Mouse (Mus musculus) kidney, embryonic 16.5 days (tissue): ENCODE results near the gene Cxcr5. TPM values are rescaled to one million over a fixed set of nuclear protein-coding genes. Genes with fewer than 3 reads are reported as not detected.

Source experiments
- ATAC-seq: fragments of 200-750 bp; cut with Nextera tagmentation; 2 replicates; pipeline ENCODE4 v1.8.0; 2017; ENCODE audit warnings: moderate TSS enrichment; ENCODE audit not compliant: low FRiP score, low TSS enrichment
- H3K27ac ChIP-seq: fragments of 300-500 bp; sonication (generic); 2 replicates; pipeline ENCODE4 v1.5.1; 2014; ENCODE audit warnings: low read length
- H3K27me3 ChIP-seq: fragments of 300-500 bp; sonication (generic); 2 replicates; pipeline ENCODE4 v1.6.1; 2014; ENCODE audit warnings: low read length, control low read depth, mixed read lengths; ENCODE audit not compliant: insufficient read depth
- H3K36me3 ChIP-seq: fragments of 300-500 bp; sonication (generic); 2 replicates; pipeline ENCODE4 v1.6.1; 2014; ENCODE audit warnings: low read length, control low read depth, mixed read lengths; ENCODE audit not compliant: insufficient read depth
- H3K4me1 ChIP-seq: fragments of 300-500 bp; sonication (generic); 2 replicates; pipeline ENCODE4 v1.6.1; 2014; ENCODE audit warnings: low read length, control low read depth, mixed read lengths; ENCODE audit not compliant: insufficient read depth
- H3K4me2 ChIP-seq: fragments of 300-500 bp; sonication (generic); replicated peaks from 2 replicates; pipeline ENCODE4 v1.6.1; 2014; ENCODE audit warnings: low read depth, low read length
- H3K4me3 ChIP-seq: fragments of 300-500 bp; sonication (generic); 2 replicates; pipeline ENCODE4 v1.5.1; 2014; ENCODE audit warnings: mild to moderate bottlenecking, low read length
- H3K9ac ChIP-seq: fragments of 300-500 bp; sonication (generic); replicated peaks from 2 replicates; pipeline ENCODE4 v1.6.1; 2014; ENCODE audit warnings: low read length
- H3K9me3 ChIP-seq: fragments of 300-500 bp; sonication (generic); 2 replicates; pipeline ENCODE4 v1.6.1; 2016; ENCODE audit warnings: low read length, control low read depth
- WGBS: fragments of 180-500 bp; shearing (Covaris S2); extraction: QIAGEN DNeasy Blood & Tissue Kit; methylation state at CpG from one replicate; pipeline ENCODE4 v1.1.7; 2014; 5-methylcytosine and 5-hydroxymethylcytosine counted together
- polyA plus RNA-seq: library from polyadenylated mRNA; unstranded; fragments of >200 nt; fragmentation: Nextera tagmentation; extraction: Ambion mirVana; gene quantifications from 2 replicates; pipeline ENCODE4 v1.2.1, GENCODE M21; 2015

Cxcr5 gene
- polyA plus RNA-seq, 1 experiment from 2014 or later: 0.11 TPM

DNA sequence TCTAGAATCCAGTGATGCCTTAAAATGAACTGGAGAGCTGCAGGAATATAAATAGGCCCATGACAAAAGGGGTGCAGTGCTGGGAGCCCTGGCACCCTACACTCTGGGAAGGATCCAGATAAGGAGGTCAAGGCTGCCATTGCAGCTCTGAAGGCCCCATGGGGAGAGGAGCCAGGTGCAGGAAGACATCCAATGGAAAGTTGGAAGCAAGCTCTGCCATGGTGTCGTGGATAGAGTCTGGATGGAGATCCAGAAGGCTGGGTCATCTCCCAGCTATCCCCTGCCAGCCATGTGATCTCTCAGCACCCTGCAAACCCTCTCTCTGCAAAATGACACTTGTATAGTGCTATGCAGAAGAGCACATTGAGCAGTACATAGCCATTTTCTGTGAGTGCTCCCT lies 87.3 kb downstream of the Cxcr5 start:
- H3K4me3 ChIP-seq: no peak overlapping the region
- no peaks in the 10 kb centered on the region for H3K36me3 ChIP-seq
- H3K27ac ChIP-seq: no peak overlapping the region
- H3K4me2 ChIP-seq: no peak overlapping the region
- no peak for ATAC-seq
- H3K9me3 ChIP-seq: no peaks in the 10 kb centered on the region
- H3K27me3 ChIP-seq: no peaks in the 10 kb centered on the region
- H3K4me1 ChIP-seq: peaks cover 10% of the 10 kb centered on the region
- no peak overlapping the region for H3K9ac ChIP-seq
- WGBS: 57% methylated on average over 1 of the region's 1 CpGs

- Histone ChIP-seq H3K4me1 (peaks cover 9% of the 10 kb centered on the region), H3K36me3 (no peaks in the 10 kb centered on the region), H3K9me3 (no peaks in the 10 kb centered on the region), H3K27ac (no peak overlapping the region), H3K27me3 (no peaks in the 10 kb centered on the region), H3K9ac (no peak overlapping the region), H3K4me3 (no peak overlapping the region), H3K4me2 (no peak overlapping the region)
- WGBS: 58% methylated on average over 3 of the region's 3 CpGs
- ATAC-seq: no peak
These were observed 88.5 kb downstream of the Cxcr5 start for GRCm38 (mm10) chr9:44473184-44473583.

DNA sequence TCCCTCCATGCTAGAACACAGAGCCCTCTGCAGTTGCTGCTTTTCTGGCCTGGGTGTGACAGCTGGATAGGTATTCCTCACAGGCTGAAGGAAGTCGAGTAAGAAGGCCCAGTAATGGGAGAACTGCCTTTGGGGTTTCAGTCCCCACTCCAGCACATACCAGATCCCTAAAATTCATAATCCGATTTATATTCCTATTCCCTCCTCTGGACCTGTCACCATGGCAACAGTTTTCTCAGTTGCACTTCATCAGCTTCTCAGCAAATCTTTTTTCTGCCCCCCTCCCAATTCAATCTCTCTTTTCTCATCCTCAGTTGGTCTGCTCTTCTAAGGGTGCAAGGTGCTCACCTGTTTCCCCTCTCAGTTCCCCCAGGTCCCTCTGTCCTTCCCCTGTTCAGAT lies 92.9 kb downstream of the Cxcr5 start:
- Histone ChIP-seq H3K27ac (no peak overlapping the region), H3K4me2 (no peak overlapping the region), H3K36me3 (no peaks in the 10 kb centered on the region), H3K27me3 (no peaks in the 10 kb centered on the region), H3K4me1 (no peaks in the 10 kb centered on the region), H3K9me3 (no peaks in the 10 kb centered on the region), H3K9ac (no peak overlapping the region), H3K4me3 (no peak overlapping the region)
- ATAC-seq: no peak
- WGBS: 48% methylated on average over 2 of the region's 2 CpGs

DNA sequence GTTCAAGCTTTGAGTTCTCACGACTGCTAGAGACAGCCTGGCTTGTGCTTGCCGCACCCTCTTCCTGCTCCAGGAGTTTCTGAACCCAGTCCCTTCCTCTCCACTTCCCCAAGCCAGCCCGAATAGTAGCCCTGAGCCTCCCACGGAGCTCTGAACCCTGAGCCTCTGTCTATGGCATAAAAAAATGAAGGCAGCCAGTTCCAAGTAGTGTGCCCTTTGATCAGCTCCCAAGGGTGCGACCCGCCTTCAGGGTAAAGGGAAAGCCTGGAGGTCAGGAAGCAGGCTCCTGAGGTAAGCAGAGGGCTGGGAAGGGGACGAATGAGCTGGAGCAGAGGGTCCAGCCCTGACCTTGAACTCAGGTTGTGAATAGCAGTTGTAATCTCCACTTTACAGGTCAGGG lies 93.5 kb downstream of the Cxcr5 start:
- Histone ChIP-seq H3K27me3 (no peaks in the 10 kb centered on the region), H3K9ac (no peak overlapping the region), H3K4me3 (no peak overlapping the region), H3K9me3 (no peaks in the 10 kb centered on the region), H3K36me3 (no peaks in the 10 kb centered on the region), H3K27ac (no peak overlapping the region), H3K4me2 (no peak overlapping the region), H3K4me1 (no peaks in the 10 kb centered on the region)
- 43% methylated on average over 7 of the region's 7 CpGs for WGBS
- no peak for ATAC-seq

GRCm38 (mm10) chr9:44461950-44462349 lies 99.7 kb downstream of the Cxcr5 start:
- Histone ChIP-seq H3K4me3 (no peak overlapping the region), H3K36me3 (no peaks in the 10 kb centered on the region), H3K9me3 (no peaks in the 10 kb centered on the region), H3K4me1 (0 out of 2 replicates have a peak, but pooled peaks cover 2% of the 10 kb centered on the region), H3K27me3 (0 out of 2 replicates have a peak, but pooled peaks cover 5% of the 10 kb centered on the region), H3K9ac (no peak overlapping the region), H3K4me2 (no peak overlapping the region), H3K27ac (no peak overlapping the region)
- no peak for ATAC-seq
- WGBS: 79% methylated on average over 5 of the region's 5 CpGs

Other genes with a start within 250 kb of the Cxcr5 start
- 11.6 and 14.3 TPM in 2 replicates for gene C2cd2l, start 241.6 kb downstream of the Cxcr5 start, polyA plus RNA-seq
- 45.4 and 53.9 TPM in 2 replicates for gene Dpagt1, start 235.9 kb downstream of the Cxcr5 start, polyA plus RNA-seq
- 353 and 432 TPM in 2 replicates for gene H2afx, start 227.2 kb downstream of the Cxcr5 start, polyA plus RNA-seq
- gene Hmbs, start 217.6 kb downstream of the Cxcr5 start, polyA plus RNA-seq: 133 and 137 TPM in 2 replicates
- 38.5 and 40.0 TPM in 2 replicates for gene Vps11, start 200.2 kb downstream of the Cxcr5 start, polyA plus RNA-seq
- gene Hyou1, start 182.4 kb downstream of the Cxcr5 start, polyA plus RNA-seq: 48.0 and 51.2 TPM in 2 replicates
- 67.3 and 74.4 TPM in 2 replicates for gene Slc37a4, start 165.0 kb downstream of the Cxcr5 start, polyA plus RNA-seq
- 1,444 and 1,489 TPM in 2 replicates for gene Rps25, start 154.7 kb downstream of the Cxcr5 start, polyA plus RNA-seq
- gene Trappc4, start 154.3 kb downstream of the Cxcr5 start, polyA plus RNA-seq: 138 TPM in 2 replicates
- gene Ccdc84, start 143.3 kb downstream of the Cxcr5 start, polyA plus RNA-seq: 26.0 and 31.6 TPM in 2 replicates
- not detected in 2 replicates for gene Foxr1, start 120.7 kb downstream of the Cxcr5 start, polyA plus RNA-seq
- gene Upk2, start 106.9 kb downstream of the Cxcr5 start, polyA plus RNA-seq: 3.4 and 7.6 TPM in 2 replicates
- 11.3 and 12.4 TPM in 2 replicates for gene Bcl9l, start 79.1 kb downstream of the Cxcr5 start, polyA plus RNA-seq
- gene Ddx6, start 43.0 kb upstream of the Cxcr5 start, polyA plus RNA-seq: 11.2 and 13.9 TPM in 2 replicates
- gene Treh, start 111.4 kb upstream of the Cxcr5 start, polyA plus RNA-seq: 0.17 TPM in 1 of 2 replicates, not detected in the other
- 37.0 and 37.6 TPM in 2 replicates for gene Phldb1, start 173.3 kb upstream of the Cxcr5 start, polyA plus RNA-seq
- 217 and 219 TPM in 2 replicates for gene Arcn1, start 206.0 kb upstream of the Cxcr5 start, polyA plus RNA-seq
- gene Ift46, start 206.0 kb upstream of the Cxcr5 start, polyA plus RNA-seq: 100 and 111 TPM in 2 replicates
- gene Tmem25, start 237.4 kb upstream of the Cxcr5 start, polyA plus RNA-seq: 34.9 and 40.4 TPM in 2 replicates
- gene Ttc36, start 241.2 kb upstream of the Cxcr5 start, polyA plus RNA-seq: 161 and 182 TPM in 2 replicates